Mouse (Mus musculus) activated CD4-positive, CD25-positive, alpha-beta regulatory T cell, adult 4 months (primary cell): ENCODE measurements around the gene Olfr544. TPM values are rescaled to one million over a fixed set of nuclear protein-coding genes. Genes with fewer than 3 reads are reported as not detected.
"Not testable (repeated sequence)": the region's sequence is repeated elsewhere in the genome, so short reads cannot be mapped to it uniquely, and the experiment has no call there.

Experiments
- ATAC-seq: one replicate; pipeline ENCODE4 v1.8.0; 2017
- polyA plus RNA-seq, 2 experiments: library from polyadenylated mRNA; unstranded; fragments of 100-300 nt; shearing (Covaris generic); gene quantifications; one replicate each; pipeline ENCODE4 v1.2.1; 2017

The Olfr544 gene
- under 1 TPM in 1 of 2 experiments, not detected in 1; 0.17 TPM for polyA plus RNA-seq

GRCm38 (mm10) chr7:102488161-102488560 is at the start of gene Olfr544:
Gene Olfr544 (minus strand): TSS chr7:102488313.
- no peak for ATAC-seq

- ATAC-seq = no peak
Measured at GRCm38 (mm10) chr7:102534449-102534848, 46.3 kb upstream of the Olfr544 start, which contains the start of gene Olfr547. Gene Olfr547 (plus strand): TSS chr7:102534749.

GRCm38 (mm10) chr7:102529052-102529451 is 40.9 kb upstream of the Olfr544 start:
- peak; percentile 93 for ATAC-seq

GRCm38 (mm10) chr7:102517051-102517335 is 28.9 kb upstream of the Olfr544 start:
- ATAC-seq = no peak

DNA sequence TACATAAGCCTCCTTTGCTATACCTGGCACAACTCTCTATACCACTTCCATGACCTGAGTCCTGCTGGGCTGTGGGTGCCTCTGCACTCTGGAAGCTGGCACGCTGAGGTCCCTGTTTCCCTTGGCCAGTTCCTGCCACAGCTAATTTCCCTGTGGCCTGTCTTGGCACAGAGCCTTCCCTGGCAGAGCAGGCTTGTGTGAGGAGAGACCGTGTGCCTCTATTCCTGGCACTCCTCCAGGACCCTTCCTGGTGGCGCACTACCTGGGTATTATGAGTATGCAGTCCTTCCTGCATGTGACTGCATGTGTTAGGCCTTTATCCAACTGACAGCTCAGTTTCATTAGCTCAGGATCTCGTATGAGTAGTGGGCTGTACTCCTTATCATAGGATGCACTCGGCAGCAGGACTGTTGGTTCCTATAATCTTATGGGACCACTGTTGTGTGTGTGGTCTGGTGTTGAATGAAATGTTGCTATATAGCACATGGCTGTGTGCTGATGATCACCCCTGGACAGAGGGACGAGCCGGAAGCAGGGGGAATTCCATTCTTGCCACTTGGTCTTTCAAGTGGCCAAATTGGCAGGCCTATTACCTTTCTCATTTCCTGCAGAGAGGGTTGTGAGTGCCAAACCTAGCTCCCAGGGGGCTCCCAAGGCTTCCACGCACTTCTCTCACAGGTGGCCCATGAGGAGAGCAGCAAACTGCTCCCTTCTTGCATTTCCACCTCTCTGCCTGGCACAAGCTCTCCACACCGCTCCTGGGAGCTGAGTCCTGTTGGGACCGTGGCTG is 28.3 kb upstream of the Olfr544 start:
- ATAC-seq = no peak

GRCm38 (mm10) chr7:102514144-102514543 is 26.0 kb upstream of the Olfr544 start:
- ATAC-seq = no peak

DNA sequence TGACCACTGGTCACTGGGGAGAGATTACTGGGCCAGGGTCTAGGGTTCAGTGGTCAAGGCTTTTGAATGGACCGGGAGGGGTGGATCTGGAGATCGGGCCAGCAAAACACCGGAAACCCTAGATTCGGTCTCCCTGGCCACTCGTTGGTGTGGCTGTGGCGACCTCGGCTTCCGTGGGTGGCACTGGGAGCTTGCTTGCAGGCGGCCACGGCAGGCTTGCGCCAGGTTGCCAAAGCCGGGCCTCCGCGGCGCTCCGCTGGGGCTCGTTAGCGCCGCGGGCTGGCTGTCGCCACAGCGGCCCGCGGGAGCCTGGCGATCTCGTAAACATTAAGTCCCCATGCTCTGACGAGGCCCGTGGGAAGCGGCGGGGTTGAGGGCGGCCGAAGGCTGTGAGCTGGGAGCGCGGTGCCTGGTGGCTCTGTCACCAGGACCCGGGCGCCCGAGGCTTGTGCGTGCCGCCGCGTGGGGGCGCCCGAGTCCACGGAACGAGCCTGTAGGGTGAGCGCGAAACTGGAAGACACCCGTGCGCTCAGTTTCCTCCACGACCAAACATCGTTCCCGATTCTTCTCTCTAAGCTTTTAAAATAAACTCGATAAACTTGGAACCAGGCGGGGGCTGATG is 24.8 kb upstream of the Olfr544 start:
- ATAC-seq = peak; percentile 93

DNA sequence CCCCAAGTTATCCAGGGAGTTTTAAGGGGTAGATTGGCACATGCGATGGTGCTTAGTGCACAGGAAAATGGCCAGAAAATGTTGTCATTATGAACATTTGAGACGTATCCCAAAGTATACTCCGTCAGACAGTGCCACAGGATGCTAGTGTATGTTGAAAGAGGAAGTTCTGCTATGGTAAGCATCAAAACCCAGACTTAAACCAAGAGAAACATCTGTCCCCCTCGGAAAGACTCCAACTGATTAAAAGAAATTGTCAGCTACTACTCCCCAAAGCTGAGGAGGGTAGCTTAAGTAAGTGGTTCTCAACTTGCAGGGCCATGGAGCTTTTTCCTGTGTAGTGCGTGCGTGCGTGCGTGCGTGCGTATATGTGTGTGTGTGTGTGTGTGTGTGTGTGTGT is 23.8 kb upstream of the Olfr544 start:
- no peak for ATAC-seq

GRCm38 (mm10) chr7:102509726-102510125 is 21.6 kb upstream of the Olfr544 start:
- ATAC-seq = no peak

GRCm38 (mm10) chr7:102508666-102509065 is 20.6 kb upstream of the Olfr544 start:
- no peak for ATAC-seq

GRCm38 (mm10) chr7:102508066-102508465 is 20.0 kb upstream of the Olfr544 start:
- ATAC-seq = no peak

DNA sequence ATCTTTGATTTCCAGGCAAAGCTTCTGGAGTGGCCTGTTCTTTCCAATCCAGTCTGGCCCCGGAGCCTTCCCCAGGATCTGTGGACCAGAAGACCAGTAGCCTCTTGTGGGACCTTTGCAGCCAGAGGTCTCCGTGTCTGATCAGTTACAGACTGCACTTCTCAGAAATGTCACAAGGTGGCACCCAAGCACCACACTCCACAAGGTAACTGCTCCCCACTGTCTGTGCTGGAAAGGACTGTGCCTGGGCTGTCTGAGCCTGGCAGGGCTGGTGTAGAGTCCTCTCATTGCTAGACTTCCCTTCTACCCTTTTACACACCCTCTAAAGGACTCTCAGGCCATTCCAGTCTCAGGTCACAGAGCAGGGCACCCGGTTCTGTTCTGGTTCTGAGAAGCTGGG is 18.7 kb upstream of the Olfr544 start:
- peak; percentile 66 for ATAC-seq

DNA sequence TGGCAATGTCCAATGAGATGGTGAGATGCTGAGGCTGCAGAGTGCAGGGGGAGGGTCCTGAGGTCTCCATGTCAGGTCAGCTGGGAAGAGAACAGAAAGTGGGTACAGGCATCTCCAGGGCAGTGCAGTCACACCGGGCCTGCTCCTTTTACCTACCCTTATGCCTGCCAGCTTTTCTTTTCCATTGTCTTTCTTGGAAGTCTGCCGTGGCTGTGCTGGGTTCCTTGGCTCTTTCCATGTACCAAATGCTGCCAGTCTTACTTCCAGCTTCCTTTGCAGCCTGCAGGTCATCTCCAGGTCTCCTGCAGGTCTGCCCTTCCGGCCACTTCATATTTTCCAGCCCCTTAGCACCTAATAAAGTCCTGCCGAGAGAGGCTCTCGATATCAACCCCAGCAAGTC is 13.9 kb upstream of the Olfr544 start:
- ATAC-seq = no peak

- no peak for ATAC-seq
Measured at GRCm38 (mm10) chr7:102499473-102499872, 11.4 kb upstream of the Olfr544 start, which contains the start of gene Olfr545. Gene Olfr545 (minus strand): TSS chr7:102499573.

GRCm38 (mm10) chr7:102494416-102494815 is 6.3 kb upstream of the Olfr544 start:
- not testable (repeated sequence) for ATAC-seq

DNA sequence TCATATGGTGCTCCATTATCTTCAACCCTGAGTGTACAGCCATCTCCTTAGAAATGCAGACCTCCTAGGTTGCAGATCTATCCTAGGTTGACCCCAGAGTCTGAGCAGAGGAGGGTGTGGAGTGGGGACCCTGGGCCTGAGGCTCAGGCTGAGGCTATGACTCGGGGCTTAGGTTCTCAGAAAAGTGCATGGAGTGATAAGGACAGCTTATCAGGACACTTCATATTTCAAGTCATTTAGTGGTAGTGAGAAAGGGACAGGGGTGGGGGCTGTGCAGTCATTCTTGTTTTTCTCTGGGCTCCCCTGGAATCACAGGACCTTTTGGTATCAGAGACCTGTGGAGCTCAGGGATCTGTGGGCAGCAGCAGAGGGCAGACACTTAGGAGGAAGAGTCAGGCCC is 2.0 kb downstream of the Olfr544 start:
- no peak for ATAC-seq

DNA sequence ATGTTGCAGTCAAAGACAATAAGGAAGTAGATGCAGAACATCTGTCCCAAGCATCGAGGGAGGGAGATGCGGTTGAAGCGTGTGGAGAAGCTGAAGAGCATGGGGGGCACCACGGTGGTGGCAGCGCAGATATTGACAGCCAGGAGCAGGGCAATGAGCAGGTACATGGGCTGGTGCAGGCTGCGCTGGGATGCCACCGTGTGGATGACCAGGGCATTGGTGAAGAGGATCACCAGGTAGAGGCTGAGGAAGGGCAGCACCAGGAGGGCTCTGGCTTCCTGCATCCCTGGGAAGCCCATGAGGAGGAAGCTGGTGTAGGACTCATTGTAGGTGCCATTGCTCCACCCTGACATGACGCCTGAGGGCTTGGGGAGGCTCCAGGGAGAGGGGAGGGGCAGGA is 3.3 kb downstream of the Olfr544 start:
- not testable (repeated sequence) for ATAC-seq

- no peak for ATAC-seq
Measured at GRCm38 (mm10) chr7:102483665-102484064, 4.4 kb downstream of the Olfr544 start.

GRCm38 (mm10) chr7:102481579-102481978 is 6.5 kb downstream of the Olfr544 start, which contains the start of gene Olfr543:
Gene Olfr543 (minus strand): TSS chr7:102481679.
- ATAC-seq = no peak

GRCm38 (mm10) chr7:102480821-102481220 is 7.3 kb downstream of the Olfr544 start:
- ATAC-seq = no peak

DNA sequence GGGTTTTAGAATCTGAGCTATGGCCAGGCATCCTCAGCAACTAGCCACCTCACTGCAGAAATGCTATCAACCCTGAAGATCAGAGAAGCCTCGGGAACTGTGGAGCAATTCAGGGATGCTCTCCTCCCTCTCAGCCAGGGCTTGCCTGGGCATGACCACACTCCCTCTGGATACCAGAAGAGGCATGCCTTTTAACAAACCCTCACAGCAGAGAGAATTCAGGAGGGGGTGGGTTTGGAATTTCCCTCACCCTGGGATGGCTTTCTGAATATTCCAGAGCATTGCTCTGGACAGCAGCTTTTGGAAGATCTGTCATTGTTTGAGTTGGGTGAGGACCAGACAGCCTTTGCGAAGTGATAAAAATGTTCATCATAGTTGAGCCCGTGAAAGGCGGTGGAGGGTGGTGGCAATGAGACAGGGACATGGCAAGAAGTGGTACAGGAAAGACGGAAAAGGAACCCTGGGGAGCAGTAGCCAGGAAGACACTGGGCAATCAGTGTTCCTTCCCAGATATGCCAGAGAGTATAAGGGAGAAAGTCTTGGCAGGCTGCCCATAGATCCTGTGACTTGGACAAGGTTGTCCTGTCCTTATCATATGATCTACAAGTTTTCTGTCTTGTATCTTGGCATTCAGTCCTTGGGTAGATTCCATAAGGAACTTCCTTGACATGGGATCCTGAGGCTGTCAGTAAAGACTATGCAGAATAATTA is 8.6 kb downstream of the Olfr544 start:
- ATAC-seq = no peak

GRCm38 (mm10) chr7:102478926-102479325 is 9.2 kb downstream of the Olfr544 start:
- ATAC-seq = no peak

GRCm38 (mm10) chr7:102478425-102478824 is 9.7 kb downstream of the Olfr544 start:
- no peak for ATAC-seq

DNA sequence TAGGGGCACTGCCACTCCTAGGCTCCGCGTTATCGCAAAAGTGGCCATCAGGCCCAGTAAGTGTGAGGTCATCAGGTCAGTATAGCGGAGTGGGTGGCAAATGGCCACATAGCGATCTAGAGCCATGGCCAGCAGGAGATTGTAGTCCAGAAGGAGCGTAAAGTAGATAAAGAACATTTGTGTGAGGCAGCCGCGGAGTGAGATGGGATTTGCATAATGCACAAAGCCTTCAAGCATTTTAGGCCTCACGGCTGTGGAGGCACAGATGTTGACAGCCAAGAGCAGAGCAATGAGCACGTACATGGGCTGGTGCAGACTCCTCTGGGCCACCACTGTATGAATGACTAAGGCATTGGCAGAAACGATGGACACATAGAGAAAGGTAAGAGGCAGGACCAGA is 10.7 kb downstream of the Olfr544 start:
- no peak for ATAC-seq
